17 mouse cellular contexts compared by ENCODE assay signal in the genomic region with DNA sequence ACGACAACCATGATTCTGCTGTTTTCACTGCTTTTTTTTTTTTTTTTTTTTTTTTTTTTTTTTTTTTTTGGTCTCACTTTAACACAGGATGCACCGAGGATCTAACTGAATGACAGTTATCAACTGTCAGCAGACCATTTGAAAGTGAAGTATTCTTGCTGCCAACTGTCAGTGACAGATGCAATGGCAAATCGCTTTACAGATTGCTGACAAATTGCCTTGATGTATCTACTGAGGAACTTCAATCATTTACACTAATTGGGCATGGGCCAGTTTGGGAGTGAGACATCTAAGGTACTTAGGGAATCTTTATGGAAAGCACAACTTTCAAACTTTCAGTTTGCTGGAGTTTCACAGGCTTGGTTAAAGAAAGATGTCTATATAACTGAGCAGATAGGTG.
"Had no signal": no experiment of that assay in that cellular context is flagged by ENCODE, and none has a peak within 500 bp of the region (broad histone marks: within the 10 kb centered on the region; RNA-seq: fewer than 3 reads in every experiment).

No protein-coding gene starts in this region.

- ATAC-seq: lung, postnatal 0 days; midbrain, embryonic 13.5 days; midbrain, embryonic 15.5 days had no signal

- H3K9me3 ChIP-seq: lung, embryonic 15.5 days; megakaryocyte, embryonic 14.5 days; midbrain, embryonic 13.5 days; midbrain, embryonic 15.5 days; neural tube, embryonic 12.5 days; stomach, embryonic 15.5 days had no signal

- H3K27ac ChIP-seq: lung, embryonic 15.5 days; macrophage; midbrain, embryonic 13.5 days; midbrain, embryonic 15.5 days; neural tube, embryonic 12.5 days; stomach, embryonic 15.5 days; stomach, postnatal 0 days had no signal

- H3K4me2 ChIP-seq: lung, embryonic 15.5 days; midbrain, embryonic 11.5 days; midbrain, embryonic 13.5 days; midbrain, embryonic 15.5 days; neural tube, embryonic 12.5 days; stomach, embryonic 15.5 days had no signal

- H3K36me3 ChIP-seq: lung, embryonic 15.5 days; midbrain, embryonic 13.5 days; midbrain, embryonic 15.5 days; neural tube, embryonic 12.5 days; stomach, embryonic 15.5 days had no signal

- H3K4me3 ChIP-seq: lung, embryonic 15.5 days; megakaryocyte, embryonic 14.5 days; midbrain, embryonic 13.5 days; midbrain, embryonic 15.5 days; neural tube, embryonic 12.5 days; stomach, embryonic 15.5 days had no signal

- H3K27me3 ChIP-seq: lung, embryonic 15.5 days; megakaryocyte, embryonic 14.5 days; midbrain, embryonic 13.5 days; midbrain, embryonic 15.5 days; neural tube, embryonic 12.5 days; stomach, embryonic 15.5 days had no signal

- H3K4me1 ChIP-seq: lung, embryonic 15.5 days; megakaryocyte, embryonic 14.5 days; midbrain, embryonic 13.5 days; midbrain, embryonic 15.5 days; neural tube, embryonic 12.5 days; stomach, embryonic 15.5 days had no signal

- DNase-seq: lung, adult 2 months; lung, postnatal 14 days; lung, postnatal 36 days; right cerebral cortex, postnatal 14 days; thymus, adult 2 months; thymus, postnatal 25 days; thymus, postnatal 4 days had no signal

- H3K9ac ChIP-seq: lung, embryonic 15.5 days; midbrain, embryonic 13.5 days; midbrain, embryonic 15.5 days; neural tube, embryonic 12.5 days; stomach, embryonic 15.5 days had no signal
